Mouse (Mus musculus): ENCODE measurements around the gene Tprkb. TPM values are rescaled to one million over a fixed set of nuclear protein-coding genes. Genes with fewer than 3 reads are reported as not detected.
"Not testable (repeated sequence)": the region's sequence is repeated elsewhere in the genome, so short reads cannot be mapped to it uniquely, and the experiment has no call there.

The Tprkb gene
- polyA plus RNA-seq (2014; fragmentation: Nextera tagmentation; extraction: Ambion mirVana), result 36.2 and 39.3 TPM in 2 replicates

- H3K4me2 ChIP-seq (replicated peaks; ENCODE audit: low read depth, low read length), result no peak within 1 kb of the TSS
- ATAC-seq (ENCODE audit: low FRiP score), result no peak
- H3K27ac ChIP-seq (ENCODE audit: low read depth, low read length), result no peak within 1 kb of the TSS
- no peaks in the 10 kb centered on the region for H3K27me3 ChIP-seq (ENCODE audit: control insufficient read depth, insufficient read depth, low read length)
- H3K4me1 ChIP-seq (replicated peaks; ENCODE audit: control insufficient read depth, insufficient read depth, low read length), result no peaks in the 10 kb centered on the region
- H3K9me3 ChIP-seq (ENCODE audit: control insufficient read depth, low read length), result no peaks in the 10 kb centered on the region
- no peaks in the 10 kb centered on the region for H3K36me3 ChIP-seq (ENCODE audit: control insufficient read depth, insufficient read depth, low read length)
- DNase-seq (ENCODE audit: low spot score), result no peak
- WGBS, result 88% methylated on average over 3 of the region's 3 CpGs
- H3K4me3 ChIP-seq (ENCODE audit: low read depth, low read length), result no peak within 1 kb of the TSS
- no peak within 1 kb of the TSS for H3K9ac ChIP-seq (ENCODE audit: low read depth, low read length)
Observed at GRCm38 (mm10) chr6:85911587-85911986, at the start of gene Tprkb. Tprkb (plus strand) TSS chr6:85911865.

GRCm38 (mm10) chr6:85862565-85862964 is 49.1 kb upstream of the Tprkb start:
- Histone ChIP-seq H3K4me2 (replicated peaks; ENCODE audit: low read depth, low read length) (no peak overlapping the region), H3K4me1 (replicated peaks; ENCODE audit: control insufficient read depth, insufficient read depth, low read length) (no peaks in the 10 kb centered on the region), H3K36me3 (ENCODE audit: control insufficient read depth, insufficient read depth, low read length) (no peaks in the 10 kb centered on the region), H3K9ac (ENCODE audit: low read depth, low read length) (no peak overlapping the region), H3K9me3 (ENCODE audit: control insufficient read depth, low read length) (no peaks in the 10 kb centered on the region), H3K4me3 (ENCODE audit: low read depth, low read length) (no peak overlapping the region), H3K27me3 (ENCODE audit: control insufficient read depth, insufficient read depth, low read length) (no peaks in the 10 kb centered on the region), H3K27ac (ENCODE audit: low read depth, low read length) (no peak overlapping the region)
- WGBS, result 86% methylated on average over 3 of the region's 3 CpGs
- no peak for DNase-seq (ENCODE audit: low spot score)
- ATAC-seq (ENCODE audit: low FRiP score), result no peak

GRCm38 (mm10) chr6:85863136-85863535 is 48.5 kb upstream of the Tprkb start:
- DNase-seq (ENCODE audit: low spot score) (no peak), ATAC-seq (ENCODE audit: low FRiP score) (no peak)
- H3K27ac ChIP-seq (ENCODE audit: low read depth, low read length), result no peak overlapping the region
- no peaks in the 10 kb centered on the region for H3K9me3 ChIP-seq (ENCODE audit: control insufficient read depth, low read length)
- no peaks in the 10 kb centered on the region for H3K36me3 ChIP-seq (ENCODE audit: control insufficient read depth, insufficient read depth, low read length)
- no peaks in the 10 kb centered on the region for H3K27me3 ChIP-seq (ENCODE audit: control insufficient read depth, insufficient read depth, low read length)
- H3K4me2 ChIP-seq (replicated peaks; ENCODE audit: low read depth, low read length), result no peak overlapping the region
- no peaks in the 10 kb centered on the region for H3K4me1 ChIP-seq (replicated peaks; ENCODE audit: control insufficient read depth, insufficient read depth, low read length)
- 86% methylated on average over 2 of the region's 2 CpGs for WGBS
- no peak overlapping the region for H3K4me3 ChIP-seq (ENCODE audit: low read depth, low read length)
- no peak overlapping the region for H3K9ac ChIP-seq (ENCODE audit: low read depth, low read length)

- Histone ChIP-seq H3K27ac (ENCODE audit: low read depth, low read length) (no peak overlapping the region), H3K27me3 (ENCODE audit: control insufficient read depth, insufficient read depth, low read length) (no peaks in the 10 kb centered on the region), H3K4me1 (replicated peaks; ENCODE audit: control insufficient read depth, insufficient read depth, low read length) (no peaks in the 10 kb centered on the region), H3K4me2 (replicated peaks; ENCODE audit: low read depth, low read length) (no peak overlapping the region), H3K4me3 (ENCODE audit: low read depth, low read length) (no peak overlapping the region), H3K9ac (ENCODE audit: low read depth, low read length) (no peak overlapping the region), H3K9me3 (ENCODE audit: control insufficient read depth, low read length) (no peaks in the 10 kb centered on the region), H3K36me3 (ENCODE audit: control insufficient read depth, insufficient read depth, low read length) (no peaks in the 10 kb centered on the region)
- no peak for ATAC-seq (ENCODE audit: low FRiP score)
- no peak for DNase-seq (ENCODE audit: low spot score)
- 92% methylated on average over 2 of the region's 2 CpGs for WGBS
Observed at GRCm38 (mm10) chr6:85863840-85864239, 47.8 kb upstream of the Tprkb start.

- DNase-seq (ENCODE audit: low spot score); H3K36me3 ChIP-seq (ENCODE audit: control insufficient read depth, insufficient read depth, low read length); H3K4me3 ChIP-seq (ENCODE audit: low read depth, low read length); H3K9ac ChIP-seq (ENCODE audit: low read depth, low read length); ATAC-seq (ENCODE audit: low FRiP score); H3K4me2 ChIP-seq (replicated peaks; ENCODE audit: low read depth, low read length); H3K4me1 ChIP-seq (replicated peaks; ENCODE audit: control insufficient read depth, insufficient read depth, low read length); H3K9me3 ChIP-seq (ENCODE audit: control insufficient read depth, low read length); H3K27ac ChIP-seq (ENCODE audit: low read depth, low read length); H3K27me3 ChIP-seq (ENCODE audit: control insufficient read depth, insufficient read depth, low read length): not testable (repeated sequence)
- WGBS, result 81% methylated on average over 5 of the region's 7 CpGs
Observed at GRCm38 (mm10) chr6:85864900-85865639, 46.6 kb upstream of the Tprkb start.

- not testable (repeated sequence) for DNase-seq (ENCODE audit: low spot score); H3K9ac ChIP-seq (ENCODE audit: low read depth, low read length); H3K4me1 ChIP-seq (replicated peaks; ENCODE audit: control insufficient read depth, insufficient read depth, low read length); H3K27ac ChIP-seq (ENCODE audit: low read depth, low read length); H3K27me3 ChIP-seq (ENCODE audit: control insufficient read depth, insufficient read depth, low read length); H3K4me3 ChIP-seq (ENCODE audit: low read depth, low read length); H3K36me3 ChIP-seq (ENCODE audit: control insufficient read depth, insufficient read depth, low read length); H3K4me2 ChIP-seq (replicated peaks; ENCODE audit: low read depth, low read length); ATAC-seq (ENCODE audit: low FRiP score); H3K9me3 ChIP-seq (ENCODE audit: control insufficient read depth, low read length)
- 89% methylated on average over 3 of the region's 3 CpGs for WGBS
Observed at GRCm38 (mm10) chr6:85866166-85866565, 45.5 kb upstream of the Tprkb start.

- not testable (repeated sequence) for H3K27me3 ChIP-seq (ENCODE audit: control insufficient read depth, insufficient read depth, low read length); ATAC-seq (ENCODE audit: low FRiP score); H3K9me3 ChIP-seq (ENCODE audit: control insufficient read depth, low read length); H3K27ac ChIP-seq (ENCODE audit: low read depth, low read length); H3K36me3 ChIP-seq (ENCODE audit: control insufficient read depth, insufficient read depth, low read length); H3K4me3 ChIP-seq (ENCODE audit: low read depth, low read length); H3K4me1 ChIP-seq (replicated peaks; ENCODE audit: control insufficient read depth, insufficient read depth, low read length); H3K4me2 ChIP-seq (replicated peaks; ENCODE audit: low read depth, low read length); H3K9ac ChIP-seq (ENCODE audit: low read depth, low read length); DNase-seq (ENCODE audit: low spot score)
- WGBS, result 58% methylated on average over 1 of the region's 1 CpGs
Observed at GRCm38 (mm10) chr6:85866995-85867394, 44.7 kb upstream of the Tprkb start.

GRCm38 (mm10) chr6:85867726-85868690 is 43.7 kb upstream of the Tprkb start:
- Histone ChIP-seq H3K4me2 (replicated peaks; ENCODE audit: low read depth, low read length) (no peak overlapping the region), H3K27ac (ENCODE audit: low read depth, low read length) (no peak overlapping the region), H3K4me1 (replicated peaks; ENCODE audit: control insufficient read depth, insufficient read depth, low read length) (no peaks in the 10 kb centered on the region), H3K9me3 (ENCODE audit: control insufficient read depth, low read length) (no peaks in the 10 kb centered on the region), H3K4me3 (ENCODE audit: low read depth, low read length) (no peak overlapping the region), H3K27me3 (ENCODE audit: control insufficient read depth, insufficient read depth, low read length) (no peaks in the 10 kb centered on the region), H3K9ac (ENCODE audit: low read depth, low read length) (no peak overlapping the region), H3K36me3 (ENCODE audit: control insufficient read depth, insufficient read depth, low read length) (no peaks in the 10 kb centered on the region)
- whole genome bisulfite sequencing, result 78% methylated on average over 8 of the region's 8 CpGs
- DNase-seq (ENCODE audit: low spot score), result no peak
- no peak for ATAC-seq (ENCODE audit: low FRiP score)

All from hindbrain, embryonic 11.5 days (tissue).